Mouse (Mus musculus) adrenal gland (tissue): ENCODE data around the gene Akt2.

Experiments used
- intact Hi-C: fragments of 180-260 bp; cut with DNase I; formaldehyde crosslinking; loops from one replicate; pipeline ENCODE4 v1.15.1; 2025

Gene Akt2

GRCm38 (mm10) chr7:27580380-27581174 is 10.8 kb upstream of the Akt2 start:
- intact Hi-C loops: no loop called here

GRCm38 (mm10) chr7:27586861-27587260 is 4.5 kb upstream of the Akt2 start:
- intact Hi-C loops: no loop called here

- intact Hi-C loops: no loop called here
Observed at GRCm38 (mm10) chr7:27587741-27588140, 3.6 kb upstream of the Akt2 start.

- intact Hi-C loops: no loop called here
Observed at GRCm38 (mm10) chr7:27590088-27590487, 1.3 kb upstream of the Akt2 start.

- intact Hi-C loops: no loop called here
Observed at GRCm38 (mm10) chr7:27590566-27591213, 662 bp upstream of the Akt2 start.

- intact Hi-C loops: no loop called here
Observed at GRCm38 (mm10) chr7:27592217-27592929, 1.0 kb downstream of the Akt2 start.

- intact Hi-C loops: no loop called here
Observed at GRCm38 (mm10) chr7:27592934-27593645, 1.7 kb downstream of the Akt2 start.

- intact Hi-C loops: no loop called here
Observed at GRCm38 (mm10) chr7:27596586-27597503, 5.5 kb downstream of the Akt2 start.

- intact Hi-C loops: no loop called here
Observed at GRCm38 (mm10) chr7:27598053-27598452, 6.7 kb downstream of the Akt2 start.

GRCm38 (mm10) chr7:27601628-27602027 is 10.3 kb downstream of the Akt2 start:
- intact Hi-C loops: no loop called here

GRCm38 (mm10) chr7:27602161-27602560 is 10.8 kb downstream of the Akt2 start:
- intact Hi-C loops: no loop called here

- intact Hi-C loops: no loop called here
Observed at GRCm38 (mm10) chr7:27602835-27603234, 11.5 kb downstream of the Akt2 start.

- intact Hi-C loops: no loop called here
Observed at GRCm38 (mm10) chr7:27604661-27605348, 13.5 kb downstream of the Akt2 start.

GRCm38 (mm10) chr7:27605499-27606285 is 14.3 kb downstream of the Akt2 start:
- intact Hi-C loops: no loop called here

- intact Hi-C loops: no loop called here
Observed at GRCm38 (mm10) chr7:27606481-27607254, 15.3 kb downstream of the Akt2 start.

- intact Hi-C loops: no loop called here
Observed at GRCm38 (mm10) chr7:27607580-27607979, 16.2 kb downstream of the Akt2 start.

GRCm38 (mm10) chr7:27608130-27608529 is 16.8 kb downstream of the Akt2 start:
- intact Hi-C loops: no loop called here

- intact Hi-C loops: no loop called here
Observed at GRCm38 (mm10) chr7:27609285-27609684, 17.9 kb downstream of the Akt2 start.
